Mouse (Mus musculus) small intestine, adult 10 weeks (tissue): ENCODE results near the gene Gm8212. TPM values are rescaled to one million over a fixed set of nuclear protein-coding genes. Genes with fewer than 3 reads are reported as not detected.

Source experiments
- polyA plus RNA-seq: library from polyadenylated mRNA; stranded (reverse); fragments of 350-450 nt; fragmentation: Illumina TruSeq; extraction: RNeasy Lipid Tissue Mini Kit (QIAGEN cat#74804); gene quantifications from one replicate; pipeline ENCODE4 v1.2.3, GENCODE M21; 2014; ENCODE audit warnings: low replicate concordance

Gene Gm8212
- not detected for polyA plus RNA-seq

GRCm38 (mm10) chr14:44197361-44197760 is at the start of gene Gm8212:
Gm8212 (plus strand) TSS chr14:44197661.

DNA sequence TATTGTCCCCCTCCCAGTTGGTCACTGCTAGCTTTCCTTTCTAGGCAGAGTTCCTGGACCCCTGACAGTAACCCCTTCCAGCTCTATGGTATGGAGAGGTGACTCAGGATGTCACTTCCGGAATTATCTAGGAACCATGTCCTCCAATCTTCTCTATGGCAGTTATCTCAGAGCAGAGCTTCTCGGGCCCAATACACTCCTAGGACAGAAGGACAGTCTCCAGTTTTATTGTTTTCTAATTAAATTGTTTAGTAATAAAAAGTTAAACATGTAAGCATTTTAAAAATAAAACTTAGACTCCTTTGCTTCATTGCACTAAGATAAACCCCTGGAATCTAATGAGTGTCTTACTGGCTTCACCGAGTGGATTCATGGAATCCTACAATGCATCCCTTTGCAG is 15.7 kb downstream of the Gm8212 start, which contains the start of gene 4930503E14Rik:
TSS of gene 4930503E14Rik (minus strand) at position 101 of the 400 bp plus-strand sequence.

Other genes starting within 250 kb of the Gm8212 start
- not detected for gene Ang5, start 240.6 kb upstream of the Gm8212 start, polyA plus RNA-seq
- not detected for gene Ang6, start 195.4 kb upstream of the Gm8212 start, polyA plus RNA-seq
- gene Ear2, start 95.0 kb upstream of the Gm8212 start, polyA plus RNA-seq, result 10.1 TPM
- not detected for gene Gm3327, start 73.8 kb upstream of the Gm8212 start, polyA plus RNA-seq
- not detected for gene 4930503E14Rik, start 15.6 kb downstream of the Gm8212 start, polyA plus RNA-seq
- gene Gm8220, start 87.9 kb downstream of the Gm8212 start, polyA plus RNA-seq, result not detected
- not detected for gene Gm5930, start 140.9 kb downstream of the Gm8212 start, polyA plus RNA-seq
- gene Gm8229, start 167.7 kb downstream of the Gm8212 start, polyA plus RNA-seq, result not detected
- gene Gm3371, start 213.0 kb downstream of the Gm8212 start, polyA plus RNA-seq, result not detected
- gene Gm8232, start 236.0 kb downstream of the Gm8212 start, polyA plus RNA-seq, result not detected